12 mouse cellular contexts compared by ENCODE assay signal in genomic region chr5:63755092-63755761, GRCm38 (mm10). TPM values are rescaled to one million over a fixed set of nuclear protein-coding genes. Genes with fewer than 3 reads are reported as not detected.
A peak's percentile ranks its signal among the peaks of the same experiment; 100 is the strongest.
DNase-seq lines count a peak whose midpoint lies in the region; ATAC-seq and TF ChIP-seq lines count a peak whose summit lies in the region.
"Had no signal": no experiment of that assay in that cellular context is flagged by ENCODE, and none has a peak within 500 bp of the region (broad histone marks: within the 10 kb centered on the region; RNA-seq: fewer than 3 reads in every experiment).

No protein-coding gene starts in this region.

- H3K4me2 ChIP-seq in intestine, postnatal 0 days (replicated peaks; ENCODE audit: low read depth) = no peak overlapping the region
- H3K4me2 ChIP-seq: limb, embryonic 15.5 days had no signal

- H3K4me3 ChIP-seq in intestine, postnatal 0 days (ENCODE audit: low read depth, low read length) = no peak overlapping the region
- H3K4me3 ChIP-seq: heart, embryonic 10.5 days; limb, embryonic 15.5 days; midbrain, embryonic 10.5 days had no signal

- intact Hi-C loops in gastrocnemius, postnatal 14 days (cut with DNase I; ENCODE audit: low total_unique reads) = no loop called here

- no peaks in the 10 kb centered on the region for H3K36me3 ChIP-seq in intestine, postnatal 0 days (ENCODE audit: control insufficient read depth, insufficient read depth)
- H3K36me3 ChIP-seq: heart, embryonic 10.5 days; limb, embryonic 15.5 days; midbrain, embryonic 10.5 days had no signal

- H3K27ac ChIP-seq in intestine, postnatal 0 days (ENCODE audit: low read depth, low read length) = no peak overlapping the region
- H3K27ac ChIP-seq: heart, embryonic 10.5 days; limb, embryonic 15.5 days; midbrain, embryonic 10.5 days had no signal

- H3K27me3 ChIP-seq in intestine, postnatal 0 days (replicated peaks; ENCODE audit: control insufficient read depth, insufficient read depth, low read length) = no peaks in the 10 kb centered on the region
- H3K27me3 ChIP-seq: limb, embryonic 15.5 days had no signal

- peak; percentile 52 for TF ChIP-seq CTCF in intestine, postnatal 0 days (IDR thresholded peaks at IDR 0.05; ENCODE audit: low read depth)

- no peaks in the 10 kb centered on the region for H3K9me3 ChIP-seq in intestine, postnatal 0 days (ENCODE audit: control insufficient read depth)
- H3K9me3 ChIP-seq: heart, embryonic 10.5 days; limb, embryonic 15.5 days; midbrain, embryonic 10.5 days had no signal

- H3K4me1 ChIP-seq in intestine, postnatal 0 days (replicated peaks; ENCODE audit: control insufficient read depth, insufficient read depth, low read length) = 0 out of 2 replicates have a peak, but pooled peaks cover 7% of the 10 kb centered on the region
- H3K4me1 ChIP-seq: heart, embryonic 10.5 days; limb, embryonic 15.5 days; midbrain, embryonic 10.5 days had no signal

- peak; percentile 96 for ATAC-seq in intestine, postnatal 0 days

- 46% methylated on average over 5 of the region's 5 CpGs for WGBS in intestine, postnatal 0 days

- DNase-seq in embryo, embryonic 10 days (ENCODE audit: low spot score) = peak; percentile 31
- DNase-seq in embryo, embryonic 9.5 days (ENCODE audit: extremely low spot score) = no peak
- DNase-seq in thymus, postnatal 4 days = peak; percentile 7
- DNase-seq in thymus, postnatal 10 days (ENCODE audit: low spot score in 2 of 2) = no peak
- DNase-seq in gastrocnemius, postnatal 14 days = no peak
- no peak for DNase-seq in c-Kit-positive CD71-positive TER-119-positive erythroid progenitor cells, embryonic 14.5 days (ENCODE audit: low spot score)
- DNase-seq in right cerebral cortex, postnatal 10 days (ENCODE audit: low spot score in 2 of 2) = no peak
- DNase-seq: right cerebral cortex, adult 18-20 months had no signal

- H3K9ac ChIP-seq in intestine, postnatal 0 days (ENCODE audit: low read depth, low read length) = no peak overlapping the region
- H3K9ac ChIP-seq: limb, embryonic 15.5 days had no signal

RNA-seq across cellular contexts. Expression of gene 0610040J01Rik, which starts 56.9 kb away (rescaled TPM):
- polyA plus RNA-seq in intestine, postnatal 0 days (2015; fragmentation: Nextera tagmentation; extraction: Ambion mirVana) = 40.6 and 41.0 TPM in 2 replicates
- 1 to 10 TPM in 1 of 2 experiments, under 1 TPM in 1; 0.91 to 1.2 TPM for total RNA-seq in gastrocnemius, postnatal 14 days (2021)

Comparison
In these comparisons a context has a peak if more than half of its experiments do, and no peak if none do; other contexts are left out.
1. DNase-seq: peak in embryo, embryonic 10 days (single experiment) and thymus, postnatal 4 days (single experiment); none in embryo, embryonic 9.5 days (single experiment), thymus, postnatal 10 days (0 of 2), gastrocnemius, postnatal 14 days (single experiment), c-Kit-positive CD71-positive TER-119-positive erythroid progenitor cells, embryonic 14.5 days (single experiment) and right cerebral cortex, postnatal 10 days (0 of 2).